Mouse (Mus musculus) limb, embryonic 12.5 days (tissue): ENCODE data around the gene Slc25a48. TPM values are rescaled to one million over a fixed set of nuclear protein-coding genes. Genes with fewer than 3 reads are reported as not detected.

Source experiments
- ATAC-seq: fragments of 200-750 bp; cut with Nextera tagmentation; 2 replicates; pipeline ENCODE4 v1.8.0; 2017; ENCODE audit warnings: low read depth, moderate TSS enrichment; ENCODE audit not compliant: insufficient number of reproducible peaks, insufficient read depth, low FRiP score, low TSS enrichment
- H3K27ac ChIP-seq: fragments of 300-500 bp; sonication (generic); 2 replicates; pipeline ENCODE4 v1.5.1; 2016; ENCODE audit warnings: mild to moderate bottlenecking, moderate library complexity
- H3K27me3 ChIP-seq: fragments of 300-500 bp; sonication (generic); 2 replicates; pipeline ENCODE4 v1.6.1; 2016; ENCODE audit warnings: mild to moderate bottlenecking, moderate library complexity
- H3K36me3 ChIP-seq: fragments of 300-500 bp; sonication (generic); 2 replicates; pipeline ENCODE4 v1.6.1; 2016; ENCODE audit warnings: mild to moderate bottlenecking, moderate library complexity
- H3K4me1 ChIP-seq: fragments of 300-500 bp; sonication (generic); replicated peaks from 2 replicates; pipeline ENCODE4 v1.6.1; 2016
- H3K4me2 ChIP-seq: fragments of 300-500 bp; sonication (generic); 2 replicates; pipeline ENCODE4 v1.6.1; 2016; ENCODE audit warnings: mild to moderate bottlenecking, moderate library complexity
- H3K4me3 ChIP-seq: fragments of 300-500 bp; sonication (generic); replicated peaks from 2 replicates; pipeline ENCODE4 v1.5.1; 2016; ENCODE audit warnings: mild to moderate bottlenecking
- H3K9ac ChIP-seq: fragments of 300-500 bp; sonication (generic); replicated peaks from 2 replicates; pipeline ENCODE4 v1.6.1; 2016; ENCODE audit warnings: mild to moderate bottlenecking, moderate library complexity
- H3K9me3 ChIP-seq: fragments of 300-500 bp; sonication (generic); 2 replicates; pipeline ENCODE4 v1.6.1; 2016; ENCODE audit warnings: mild to moderate bottlenecking, moderate library complexity
- WGBS: fragments of 180-500 bp; shearing (Covaris S2); methylation state at CpG from one replicate; pipeline ENCODE4 v1.1.7; 2016; 5-methylcytosine and 5-hydroxymethylcytosine counted together
- polyA plus RNA-seq: library from polyadenylated mRNA; unstranded; fragments of >200 nt; fragmentation: Nextera tagmentation; extraction: Ambion mirVana; gene quantifications from 2 replicates; pipeline ENCODE4 v1.2.1, GENCODE M21; 2016

Gene Slc25a48
- polyA plus RNA-seq, 1 experiment from 2014 or later = 0.10 TPM

DNA sequence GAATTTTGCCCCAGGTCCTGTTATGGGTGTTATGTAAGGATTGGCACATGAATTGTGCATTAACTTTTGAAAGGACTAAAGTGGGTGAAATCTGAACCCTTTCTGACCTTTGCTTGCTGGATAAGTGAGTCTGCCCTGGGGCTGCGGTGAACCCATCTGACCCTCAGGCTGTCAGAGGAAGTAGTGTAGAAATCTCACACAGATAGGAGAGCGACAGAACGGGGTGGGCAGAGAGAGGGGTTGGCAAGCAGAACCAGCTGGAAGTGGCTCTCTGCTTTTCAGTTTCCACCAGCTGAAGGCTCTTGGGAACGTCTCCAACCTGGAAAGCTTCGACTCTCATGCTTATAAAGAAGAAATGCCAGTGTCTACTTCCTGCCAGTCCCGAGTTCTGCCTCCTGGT lies 39.1 kb downstream of the Slc25a48 start:
- WGBS = 38% methylated on average over 6 of the region's 6 CpGs
- Histone ChIP-seq H3K27ac (no peak overlapping the region), H3K4me2 (no peak overlapping the region), H3K27me3 (no peaks in the 10 kb centered on the region), H3K4me1 (no peaks in the 10 kb centered on the region), H3K4me3 (no peak overlapping the region), H3K36me3 (no peaks in the 10 kb centered on the region), H3K9ac (no peak overlapping the region), H3K9me3 (no peaks in the 10 kb centered on the region)
- no peak for ATAC-seq

DNA sequence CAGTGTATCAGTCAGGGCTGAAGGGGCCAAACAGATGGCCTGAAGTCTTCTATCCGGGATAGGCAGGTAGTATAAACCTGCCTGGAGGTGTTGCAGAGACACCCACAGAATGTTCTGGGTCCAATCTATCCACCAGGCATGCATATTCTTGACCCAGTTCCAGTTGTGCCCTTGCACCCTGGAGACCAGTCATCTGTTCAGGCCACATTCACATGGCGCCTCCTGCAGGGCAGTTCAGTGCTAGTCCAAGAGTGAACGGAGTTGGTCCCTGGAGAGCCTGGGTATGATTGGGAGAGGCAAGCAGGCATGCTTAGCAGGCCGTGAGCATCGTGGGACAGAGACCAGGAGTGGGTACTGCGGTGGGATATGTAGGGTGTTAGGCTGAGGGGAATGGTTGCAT lies 39.9 kb downstream of the Slc25a48 start:
- Histone ChIP-seq H3K4me3 (no peak overlapping the region), H3K27ac (no peak overlapping the region), H3K4me2 (no peak overlapping the region), H3K36me3 (no peaks in the 10 kb centered on the region), H3K9me3 (no peaks in the 10 kb centered on the region), H3K27me3 (no peaks in the 10 kb centered on the region), H3K4me1 (no peaks in the 10 kb centered on the region), H3K9ac (no peak overlapping the region)
- ATAC-seq = no peak
- 79% methylated on average over 6 of the region's 6 CpGs for WGBS

DNA sequence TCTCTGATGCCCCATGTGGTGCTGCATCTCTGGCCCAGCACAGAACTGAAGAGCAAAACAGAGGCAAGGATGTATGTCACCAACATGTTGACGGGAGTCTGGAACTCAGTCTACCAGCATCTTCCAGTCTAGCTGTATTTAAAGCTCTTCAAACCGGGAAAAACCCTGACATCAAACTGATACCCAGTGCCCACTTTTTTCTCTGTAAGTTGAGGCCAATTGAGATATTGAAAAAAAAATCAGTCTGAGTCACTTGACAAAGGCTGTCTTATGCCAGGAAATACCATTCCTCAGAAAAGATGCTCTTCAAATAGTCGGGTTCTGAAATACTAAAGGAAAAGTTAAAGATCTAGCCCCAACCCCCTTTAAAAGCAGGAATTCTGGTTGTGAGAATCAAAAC lies 44.0 kb downstream of the Slc25a48 start, which contains the start of gene Il9:
Gene Il9, minus strand, starts transcription at position 101 of the 400 bp plus-strand sequence.
- Histone ChIP-seq H3K9me3 (no peaks in the 10 kb centered on the region), H3K27ac (no peak within 1 kb of the TSS), H3K4me1 (no peaks in the 10 kb centered on the region), H3K4me3 (no peak within 1 kb of the TSS), H3K27me3 (no peaks in the 10 kb centered on the region), H3K36me3 (no peaks in the 10 kb centered on the region), H3K9ac (no peak within 1 kb of the TSS), H3K4me2 (no peak within 1 kb of the TSS)
- ATAC-seq = no peak
- 81% methylated on average over 3 of the region's 3 CpGs for WGBS

DNA sequence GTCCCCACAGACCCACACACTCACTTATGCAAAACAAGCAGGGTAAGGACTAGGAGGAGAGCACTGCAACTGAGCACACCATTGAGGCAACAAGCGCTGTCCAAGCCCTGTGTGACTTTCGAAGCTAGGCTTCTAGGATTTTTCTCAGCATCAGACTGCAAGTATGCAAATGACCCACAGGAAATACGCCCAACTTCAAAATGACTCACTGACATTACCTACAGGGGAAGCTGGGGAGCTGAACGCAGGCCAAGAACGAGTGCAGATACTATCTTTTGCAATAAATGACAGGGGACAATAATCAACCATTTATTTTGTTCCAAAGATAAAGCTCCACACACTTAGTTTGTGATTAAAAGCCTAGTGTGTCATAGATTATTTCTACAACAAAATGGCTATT lies 49.9 kb downstream of the Slc25a48 start:
- H3K4me3 ChIP-seq = no peak overlapping the region
- no peak for ATAC-seq
- 70% methylated on average over 5 of the region's 5 CpGs for WGBS
- no peaks in the 10 kb centered on the region for H3K36me3 ChIP-seq
- no peaks in the 10 kb centered on the region for H3K27me3 ChIP-seq
- H3K27ac ChIP-seq = no peak overlapping the region
- H3K4me1 ChIP-seq = no peaks in the 10 kb centered on the region
- no peak overlapping the region for H3K4me2 ChIP-seq
- no peak overlapping the region for H3K9ac ChIP-seq
- no peaks in the 10 kb centered on the region for H3K9me3 ChIP-seq

DNA sequence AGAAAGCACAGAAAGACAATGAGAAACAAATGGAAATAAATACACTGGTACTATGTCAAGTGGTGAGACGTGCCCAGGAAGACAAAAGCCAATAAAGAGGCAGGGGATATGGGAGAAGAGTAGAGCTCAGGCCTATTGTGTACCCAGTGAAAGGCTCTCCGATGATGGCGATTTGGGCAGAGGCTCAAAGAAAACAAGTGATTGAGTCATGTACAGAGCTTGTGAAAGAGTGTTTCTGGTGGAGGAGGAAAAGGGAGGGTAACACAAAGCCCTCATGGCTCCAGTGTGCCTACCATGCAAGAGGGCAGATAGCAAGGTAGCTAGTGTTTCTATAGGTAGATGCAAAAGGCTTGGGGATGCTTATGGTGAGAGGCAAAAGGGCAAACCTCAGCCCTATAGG lies 56.3 kb downstream of the Slc25a48 start:
- no peak overlapping the region for H3K27ac ChIP-seq
- no peak overlapping the region for H3K9ac ChIP-seq
- no peaks in the 10 kb centered on the region for H3K4me1 ChIP-seq
- H3K9me3 ChIP-seq = no peaks in the 10 kb centered on the region
- no peak overlapping the region for H3K4me2 ChIP-seq
- H3K4me3 ChIP-seq = no peak overlapping the region
- no peak for ATAC-seq
- no peaks in the 10 kb centered on the region for H3K36me3 ChIP-seq
- H3K27me3 ChIP-seq = no peaks in the 10 kb centered on the region
- 78% methylated on average over 3 of the region's 3 CpGs for WGBS

DNA sequence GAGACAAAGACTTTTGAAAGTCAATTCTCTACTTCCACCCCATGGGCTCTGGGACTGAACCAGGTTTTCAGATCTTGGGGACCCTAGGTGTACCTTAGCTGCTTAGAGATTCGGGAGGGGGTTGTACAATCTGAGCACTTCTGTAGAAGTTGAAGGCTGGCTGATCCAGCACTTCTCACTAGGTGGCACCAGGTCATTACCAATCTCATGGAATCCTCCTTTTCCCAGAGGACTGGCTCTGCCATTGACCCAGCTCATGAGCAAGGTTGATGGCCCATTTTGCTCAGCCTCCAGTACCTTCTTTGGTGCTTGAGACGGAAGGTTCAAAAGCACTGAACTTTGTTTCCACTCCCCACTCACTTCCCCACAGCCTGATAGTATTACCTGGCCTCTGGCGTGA lies 62.0 kb downstream of the Slc25a48 start:
- H3K9me3 ChIP-seq = no peaks in the 10 kb centered on the region
- no peak overlapping the region for H3K4me2 ChIP-seq
- no peaks in the 10 kb centered on the region for H3K36me3 ChIP-seq
- no peak overlapping the region for H3K4me3 ChIP-seq
- no peak for ATAC-seq
- H3K27me3 ChIP-seq = no peaks in the 10 kb centered on the region
- 79% methylated on average over 3 of the region's 3 CpGs for WGBS
- H3K27ac ChIP-seq = no peak overlapping the region
- no peaks in the 10 kb centered on the region for H3K4me1 ChIP-seq
- H3K9ac ChIP-seq = no peak overlapping the region

DNA sequence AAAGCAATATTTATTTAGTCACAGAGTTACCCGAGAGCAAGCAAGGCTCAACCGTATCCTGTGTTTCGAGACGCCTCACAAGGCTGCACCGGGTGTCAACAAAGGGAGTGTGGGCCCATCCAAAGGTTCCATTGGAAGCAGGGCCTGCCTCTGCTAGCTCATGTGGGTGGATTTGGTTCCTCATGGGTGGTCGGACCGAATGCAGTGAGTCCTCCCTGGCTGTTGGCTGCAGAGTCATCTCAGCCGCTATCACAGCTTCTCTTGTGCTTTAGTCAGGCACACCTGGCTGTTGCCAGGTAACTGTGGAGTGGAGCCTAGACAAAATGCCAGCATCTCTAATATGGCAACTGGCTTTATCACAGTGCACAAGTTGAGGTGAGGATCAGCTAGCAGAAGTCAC lies 62.5 kb downstream of the Slc25a48 start:
- 85% methylated on average over 8 of the region's 8 CpGs for WGBS
- no peak for ATAC-seq

DNA sequence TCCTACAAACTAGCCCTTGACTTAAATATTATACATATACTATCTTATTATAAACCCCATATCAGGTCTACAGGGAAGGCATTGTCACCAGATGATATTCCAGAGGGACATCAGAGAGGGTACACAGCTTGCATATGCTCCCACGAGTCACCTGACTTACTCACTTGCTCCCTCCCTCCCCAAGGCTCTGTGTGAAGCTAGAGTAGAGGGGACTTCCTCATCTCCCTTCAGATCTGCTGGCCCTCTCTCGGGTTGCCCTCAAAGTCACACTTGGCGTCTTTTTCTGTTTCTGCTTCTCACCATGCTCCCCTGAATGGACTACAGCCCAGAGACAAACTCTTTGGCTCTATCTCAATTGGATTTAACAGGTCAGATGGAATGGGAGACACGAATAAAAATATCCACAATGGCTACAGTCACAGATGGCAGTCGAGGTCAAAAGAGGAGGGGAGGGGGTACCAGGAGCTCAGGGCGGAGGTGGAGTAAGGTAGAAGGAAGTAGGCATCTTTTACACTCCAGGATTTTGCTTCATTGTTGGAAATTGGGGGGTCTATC lies 63.8 kb downstream of the Slc25a48 start:
- Histone ChIP-seq H3K9me3 (no peaks in the 10 kb centered on the region), H3K9ac (no peak overlapping the region), H3K36me3 (no peaks in the 10 kb centered on the region), H3K27me3 (no peaks in the 10 kb centered on the region), H3K4me3 (no peak overlapping the region), H3K4me1 (no peaks in the 10 kb centered on the region), H3K27ac (no peak overlapping the region), H3K4me2 (no peak overlapping the region)
- no peak for ATAC-seq
- 66% methylated on average over 6 of the region's 6 CpGs for WGBS

More for the DNA sequence above, 62.5 kb downstream of the Slc25a48 start:
- Histone ChIP-seq H3K36me3 (no peaks in the 10 kb centered on the region), H3K27ac (no peak overlapping the region), H3K4me3 (no peak overlapping the region), H3K4me2 (no peak overlapping the region), H3K9me3 (no peaks in the 10 kb centered on the region), H3K27me3 (no peaks in the 10 kb centered on the region), H3K4me1 (no peaks in the 10 kb centered on the region), H3K9ac (no peak overlapping the region)

DNA sequence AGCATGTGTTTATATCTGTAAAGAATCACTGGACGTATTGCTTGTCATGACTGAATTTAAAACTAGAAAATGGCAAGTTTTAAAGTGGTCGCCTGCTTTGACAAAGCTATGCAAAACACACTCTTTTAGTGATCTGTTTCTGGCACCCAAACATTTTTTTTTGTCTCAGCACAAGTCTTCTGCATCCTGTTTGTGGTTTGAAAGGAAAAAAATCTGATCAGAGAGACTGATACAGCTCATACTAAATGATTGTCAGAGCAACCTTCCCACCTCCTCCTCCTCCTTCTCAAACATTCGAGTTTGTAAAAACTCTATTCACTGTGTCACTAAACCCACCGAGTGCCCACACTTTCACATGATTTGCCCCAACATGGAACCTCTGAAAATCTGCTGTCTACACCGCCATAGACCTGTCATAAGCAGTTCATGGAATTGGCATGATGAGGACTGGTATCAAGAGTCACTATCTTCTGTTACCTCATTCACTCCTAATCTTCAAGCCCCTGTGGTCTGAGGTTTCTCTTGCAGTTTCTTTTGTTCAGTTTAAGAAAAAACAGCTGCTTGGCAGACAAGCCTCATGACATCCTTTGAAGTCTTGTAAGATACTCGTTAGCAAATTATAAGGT lies 68.8 kb downstream of the Slc25a48 start:
- H3K27me3 ChIP-seq = no peaks in the 10 kb centered on the region
- H3K4me2 ChIP-seq = no peak overlapping the region
- H3K36me3 ChIP-seq = no peaks in the 10 kb centered on the region
- ATAC-seq = no peak
- peaks cover 5% of the 10 kb centered on the region; the same call in 1 of the 2 replicates for H3K9me3 ChIP-seq
- 81% methylated on average over 6 of the region's 6 CpGs for WGBS
- H3K27ac ChIP-seq = no peak overlapping the region
- no peak overlapping the region for H3K4me3 ChIP-seq
- no peak overlapping the region for H3K9ac ChIP-seq
- no peaks in the 10 kb centered on the region for H3K4me1 ChIP-seq

DNA sequence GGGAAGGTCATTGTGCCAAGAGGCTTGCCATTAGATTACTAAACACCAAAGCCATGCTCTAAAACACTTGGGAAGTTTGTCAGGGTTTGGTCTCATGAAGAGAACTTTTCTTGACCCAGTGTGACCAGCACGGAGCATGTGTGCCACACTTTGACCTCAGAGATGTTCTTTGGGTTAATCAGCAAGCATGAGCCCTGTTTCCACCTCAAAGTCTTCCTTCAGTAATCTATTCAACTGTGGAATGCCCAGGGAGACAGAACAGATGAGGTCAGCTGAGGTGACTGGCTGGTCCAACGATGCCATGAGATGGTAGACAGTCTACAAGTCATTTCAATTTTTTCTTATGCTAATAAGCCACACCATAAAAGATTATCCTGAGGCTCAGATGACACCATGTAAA lies 71.6 kb downstream of the Slc25a48 start:
- Histone ChIP-seq H3K36me3 (no peaks in the 10 kb centered on the region), H3K27me3 (no peaks in the 10 kb centered on the region), H3K27ac (no peak overlapping the region), H3K4me1 (no peaks in the 10 kb centered on the region), H3K4me3 (no peak overlapping the region), H3K4me2 (no peak overlapping the region), H3K9me3 (peaks cover 5% of the 10 kb centered on the region; the same call in 1 of the 2 replicates), H3K9ac (no peak overlapping the region)
- 82% methylated on average over 2 of the region's 2 CpGs for WGBS
- ATAC-seq = no peak

DNA sequence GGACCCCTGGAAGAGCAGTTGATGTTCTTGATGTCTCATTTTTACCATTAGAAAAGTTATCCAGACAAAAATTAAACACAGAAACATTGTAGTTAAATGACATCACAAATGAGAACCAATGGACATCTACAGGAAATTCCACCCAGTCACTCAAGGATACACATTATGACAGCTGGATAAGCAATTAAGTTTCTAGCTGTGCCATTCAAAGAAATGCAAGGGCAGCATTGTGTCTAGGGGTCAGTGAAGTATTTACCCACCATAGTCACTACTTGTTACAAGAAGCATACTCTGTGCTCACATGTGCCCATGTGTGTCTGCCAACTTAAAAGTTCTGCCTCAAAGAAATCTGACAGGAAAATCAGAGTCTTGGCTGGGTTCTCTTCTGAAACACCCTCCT lies 75.4 kb downstream of the Slc25a48 start:
- Histone ChIP-seq H3K27ac (no peak overlapping the region), H3K4me2 (no peak overlapping the region), H3K4me3 (no peak overlapping the region), H3K36me3 (no peaks in the 10 kb centered on the region), H3K27me3 (no peaks in the 10 kb centered on the region), H3K4me1 (no peaks in the 10 kb centered on the region), H3K9ac (no peak overlapping the region), H3K9me3 (no peaks in the 10 kb centered on the region)
- no peak for ATAC-seq

DNA sequence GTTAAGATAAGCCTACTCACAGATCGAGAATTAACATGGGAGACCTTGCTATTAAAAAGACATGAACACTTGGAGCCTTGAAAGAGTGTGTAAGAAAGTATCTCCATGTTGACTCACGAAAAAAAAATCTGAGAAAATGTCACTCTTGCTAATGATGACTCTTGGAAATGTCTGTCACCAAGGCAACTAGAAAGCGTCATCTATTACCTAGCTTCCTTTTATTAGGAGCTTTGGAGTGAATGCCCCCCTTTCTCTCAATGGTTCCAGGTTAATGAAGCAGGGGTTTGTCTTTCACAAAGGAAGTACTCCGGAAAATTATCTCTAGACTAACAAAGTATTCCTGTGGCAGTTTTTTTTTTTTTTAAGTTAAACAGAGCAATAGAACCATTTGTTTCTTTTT lies 78.2 kb downstream of the Slc25a48 start:
- no peak overlapping the region for H3K9ac ChIP-seq
- no peaks in the 10 kb centered on the region for H3K36me3 ChIP-seq
- ATAC-seq = no peak
- no peak overlapping the region for H3K4me2 ChIP-seq
- H3K9me3 ChIP-seq = no peaks in the 10 kb centered on the region
- H3K27ac ChIP-seq = no peak overlapping the region
- no peaks in the 10 kb centered on the region for H3K27me3 ChIP-seq
- no peak overlapping the region for H3K4me3 ChIP-seq
- 79% methylated on average over 4 of the region's 4 CpGs for WGBS
- H3K4me1 ChIP-seq = no peaks in the 10 kb centered on the region
